Mouse (Mus musculus): ENCODE results near the gene Gm49388. TPM values are rescaled to one million over a fixed set of nuclear protein-coding genes. Genes with fewer than 3 reads are reported as not detected.
"Not testable (repeated sequence)": the region's sequence is repeated elsewhere in the genome, so short reads cannot be mapped to it uniquely, and the experiment has no call there.

Gm49388 gene
- polyA plus RNA-seq, 1 experiment = not detected

DNA sequence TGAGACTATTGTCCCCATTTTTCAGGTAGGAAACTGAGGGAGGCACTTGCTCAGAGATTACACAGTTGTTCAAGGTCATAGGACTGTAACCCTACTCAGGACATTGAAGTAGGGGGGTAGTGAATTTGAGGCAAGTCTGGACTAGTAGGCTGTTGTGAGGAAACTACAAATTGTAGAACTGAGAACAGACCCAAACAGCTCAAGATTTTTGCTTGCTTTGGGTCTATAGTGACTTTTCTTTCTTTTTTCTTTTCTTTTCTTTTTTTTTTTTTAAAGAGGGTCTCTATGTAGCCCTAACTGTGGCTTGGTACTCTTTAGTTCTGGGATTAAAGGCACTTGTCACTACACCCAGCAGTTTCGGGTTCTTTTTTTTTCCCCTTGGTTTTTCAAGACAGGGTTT lies 12.9 kb upstream of the Gm49388 start:
- Histone ChIP-seq H3K27me3 (replicated peaks; ENCODE audit: control insufficient read depth, insufficient read depth, low read length) (no peaks in the 10 kb centered on the region), H3K27ac (ENCODE audit: insufficient read depth, low read depth, low read length) (no peak overlapping the region), H3K36me3 (ENCODE audit: control insufficient read depth, insufficient read depth, low read length) (no peaks in the 10 kb centered on the region), H3K4me3 (ENCODE audit: insufficient read depth, low read depth, low read length) (no peak overlapping the region), H3K4me1 (ENCODE audit: control insufficient read depth, insufficient read depth, low read length) (peaks cover 6% of the 10 kb centered on the region; the same call in 1 of the 2 replicates)
- TF ChIP-seq POLR2A (IDR thresholded peaks at IDR 0.05; ENCODE audit: low read depth, low read length) = no peak
- TF ChIP-seq CTCF (conservative IDR thresholded peaks at IDR 0.05; ENCODE audit: insufficient read depth, insufficient read length, low read depth, low read length) = no peak
- no peak for DNase-seq
- whole genome bisulfite sequencing = 92% methylated on average over 1 of the region's 1 CpGs

DNA sequence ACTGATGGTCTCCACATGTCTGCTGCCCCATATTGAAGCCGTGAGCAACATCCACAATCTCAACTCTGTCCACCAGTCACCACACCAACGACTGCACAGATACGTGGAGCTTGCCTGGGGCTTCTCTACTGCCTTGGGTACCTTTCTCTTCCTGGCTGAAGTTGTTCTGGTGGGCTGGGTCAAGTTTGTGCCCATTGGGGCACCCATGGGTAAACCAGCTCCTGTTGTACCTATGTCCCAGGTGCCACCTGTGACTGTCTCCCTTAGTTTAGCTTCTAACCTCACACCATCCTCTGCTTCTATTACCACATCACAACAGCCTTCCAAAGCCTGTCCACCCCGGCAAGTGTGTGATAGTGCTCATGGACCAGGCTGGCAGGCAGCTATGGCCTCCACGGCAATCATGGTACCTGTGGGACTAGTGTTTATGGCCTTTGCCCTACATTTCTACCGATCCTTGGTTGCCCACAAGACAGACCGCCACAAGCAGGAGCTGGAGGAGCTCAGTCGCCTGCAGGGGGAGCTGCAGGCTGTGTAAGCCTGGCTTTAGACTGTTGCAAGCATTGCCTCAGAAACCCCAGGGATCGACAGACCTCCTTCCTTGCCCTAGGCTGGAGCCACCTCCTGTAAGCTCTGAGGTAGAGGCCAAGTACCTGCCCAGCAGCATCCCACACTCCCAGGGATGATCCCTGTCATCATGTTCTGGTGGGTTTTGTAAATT lies 11.6 kb upstream of the Gm49388 start:
- DNase-seq = peak; percentile 76
- H3K27me3 ChIP-seq (replicated peaks; ENCODE audit: control insufficient read depth, insufficient read depth, low read length) = no peaks in the 10 kb centered on the region
- no peak overlapping the region for H3K27ac ChIP-seq (ENCODE audit: insufficient read depth, low read depth, low read length)
- H3K36me3 ChIP-seq (ENCODE audit: control insufficient read depth, insufficient read depth, low read length) = no peaks in the 10 kb centered on the region
- WGBS = 37% methylated on average over 9 of the region's 9 CpGs
- H3K4me1 ChIP-seq (ENCODE audit: control insufficient read depth, insufficient read depth, low read length) = peaks cover 9% of the 10 kb centered on the region; the same call in 1 of the 2 replicates
- TF ChIP-seq POLR2A (IDR thresholded peaks at IDR 0.05; ENCODE audit: low read depth, low read length) (no peak), CTCF (conservative IDR thresholded peaks at IDR 0.05; ENCODE audit: insufficient read depth, insufficient read length, low read depth, low read length) (peak; percentile 84)
- no peak overlapping the region for H3K4me3 ChIP-seq (ENCODE audit: insufficient read depth, low read depth, low read length)

DNA sequence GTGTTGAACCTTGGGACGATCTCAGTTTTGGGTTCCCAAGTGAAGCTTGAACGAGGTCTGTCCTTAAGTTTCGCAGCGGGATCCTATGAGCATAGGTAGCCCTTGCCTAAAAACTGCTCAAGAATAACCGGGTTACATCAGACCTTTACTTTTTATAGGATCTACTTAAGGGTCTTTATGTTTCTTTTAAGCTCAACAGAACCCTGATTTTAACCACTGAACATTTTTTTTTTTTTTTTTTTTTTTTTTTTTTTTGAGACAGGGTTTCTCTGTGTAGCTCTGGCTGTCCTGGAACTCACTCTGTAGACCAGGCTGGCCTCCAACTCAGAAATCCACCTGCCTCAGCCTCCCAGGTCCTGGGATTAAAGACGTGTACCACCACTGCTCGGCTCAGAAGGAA lies 9.6 kb upstream of the Gm49388 start:
- WGBS = 65% methylated on average over 7 of the region's 7 CpGs
- H3K27me3 ChIP-seq (replicated peaks; ENCODE audit: control insufficient read depth, insufficient read depth, low read length); H3K36me3 ChIP-seq (ENCODE audit: control insufficient read depth, insufficient read depth, low read length); H3K4me1 ChIP-seq (ENCODE audit: control insufficient read depth, insufficient read depth, low read length); DNase-seq: not testable (repeated sequence)
- Histone ChIP-seq H3K4me3 (ENCODE audit: insufficient read depth, low read depth, low read length) (peak overlapping the region; percentile 90), H3K27ac (ENCODE audit: insufficient read depth, low read depth, low read length) (peak overlapping the region; percentile 100)

DNA sequence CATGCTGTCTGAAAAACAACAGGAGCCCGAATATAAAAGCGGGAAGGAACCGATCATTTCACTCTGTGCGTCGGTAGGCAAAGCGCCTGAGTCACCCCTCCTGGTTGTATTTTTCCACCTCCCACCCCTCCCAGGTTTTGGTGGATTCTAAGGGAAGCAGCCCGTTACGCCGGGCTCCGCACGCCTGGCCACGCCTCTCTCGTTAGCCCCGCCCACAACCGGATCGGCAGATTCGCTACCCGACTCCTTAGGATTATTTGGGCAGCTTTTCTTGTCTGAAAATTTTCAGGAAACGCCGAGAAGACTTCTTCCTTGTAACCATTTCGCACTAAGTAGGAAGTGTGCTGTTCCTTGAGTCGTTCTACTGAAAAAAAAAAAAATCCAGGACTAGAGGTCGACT lies 9.0 kb upstream of the Gm49388 start, which contains the start of gene Setd1a:
Gene Setd1a (plus strand): TSS at position 245 of the 400 bp plus-strand sequence.
- peak within 1 kb of the TSS; percentile 100 for H3K27ac ChIP-seq (ENCODE audit: insufficient read depth, low read depth, low read length)
- peak; percentile 91 for DNase-seq
- H3K4me3 ChIP-seq (ENCODE audit: insufficient read depth, low read depth, low read length) = peak within 1 kb of the TSS; percentile 90
- peaks cover 3% of the 10 kb centered on the region; the same call in 1 of the 2 replicates for H3K4me1 ChIP-seq (ENCODE audit: control insufficient read depth, insufficient read depth, low read length)
- 0% methylated on average over 23 of the region's 23 CpGs for whole genome bisulfite sequencing
- no peaks in the 10 kb centered on the region for H3K27me3 ChIP-seq (replicated peaks; ENCODE audit: control insufficient read depth, insufficient read depth, low read length)
- no peaks in the 10 kb centered on the region for H3K36me3 ChIP-seq (ENCODE audit: control insufficient read depth, insufficient read depth, low read length)
- TF ChIP-seq CTCF (conservative IDR thresholded peaks at IDR 0.05; ENCODE audit: insufficient read depth, insufficient read length, low read depth, low read length) = no peak
- TF ChIP-seq POLR2A (IDR thresholded peaks at IDR 0.05; ENCODE audit: low read depth, low read length) = peak; percentile 11

DNA sequence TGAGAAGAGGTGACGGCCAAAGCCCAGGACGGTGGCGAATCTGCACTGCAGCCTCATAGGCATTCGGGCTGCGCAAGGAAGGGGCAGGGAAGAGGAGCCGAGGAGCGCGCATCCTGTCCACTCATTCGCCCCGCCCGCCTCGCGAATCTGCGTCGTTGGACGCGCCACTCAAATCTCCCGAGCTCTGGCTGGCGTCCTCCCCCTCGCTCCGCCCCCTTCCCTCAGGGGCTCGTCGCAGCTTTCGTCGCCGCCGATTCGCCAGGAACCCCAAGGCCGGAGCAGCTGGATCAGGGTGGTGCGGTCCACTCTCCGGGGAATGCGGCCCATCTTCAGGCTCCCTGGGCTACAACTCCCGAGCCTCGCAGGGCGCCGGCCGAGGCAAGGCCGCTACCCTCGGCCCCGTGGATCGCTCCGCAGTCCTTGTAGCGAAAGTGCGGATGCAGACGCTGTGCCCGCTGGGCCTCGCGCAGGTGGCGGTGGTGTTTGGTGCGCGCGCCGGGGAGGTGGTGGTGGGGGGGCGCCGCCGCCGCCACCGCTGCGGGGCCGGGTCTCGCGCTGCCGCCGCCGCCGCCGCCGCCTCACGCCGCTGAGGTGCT lies 8.4 kb upstream of the Gm49388 start:
- peak overlapping the region; percentile 90 for H3K4me3 ChIP-seq (ENCODE audit: insufficient read depth, low read depth, low read length)
- DNase-seq = peak; percentile 98
- WGBS = under 1% methylated on average over 68 of the region's 70 CpGs
- no peaks in the 10 kb centered on the region for H3K27me3 ChIP-seq (replicated peaks; ENCODE audit: control insufficient read depth, insufficient read depth, low read length)
- peaks cover 3% of the 10 kb centered on the region; the same call in 1 of the 2 replicates for H3K4me1 ChIP-seq (ENCODE audit: control insufficient read depth, insufficient read depth, low read length)
- TF ChIP-seq POLR2A (IDR thresholded peaks at IDR 0.05; ENCODE audit: low read depth, low read length) (no peak), CTCF (conservative IDR thresholded peaks at IDR 0.05; ENCODE audit: insufficient read depth, insufficient read length, low read depth, low read length) (0 out of 2 replicates have a peak, but pooled peaks have one; percentile 6)
- peak overlapping the region; percentile 100 for H3K27ac ChIP-seq (ENCODE audit: insufficient read depth, low read depth, low read length)
- 0 out of 2 replicates have a peak, but pooled peaks cover under 1% of the 10 kb centered on the region for H3K36me3 ChIP-seq (ENCODE audit: control insufficient read depth, insufficient read depth, low read length)

DNA sequence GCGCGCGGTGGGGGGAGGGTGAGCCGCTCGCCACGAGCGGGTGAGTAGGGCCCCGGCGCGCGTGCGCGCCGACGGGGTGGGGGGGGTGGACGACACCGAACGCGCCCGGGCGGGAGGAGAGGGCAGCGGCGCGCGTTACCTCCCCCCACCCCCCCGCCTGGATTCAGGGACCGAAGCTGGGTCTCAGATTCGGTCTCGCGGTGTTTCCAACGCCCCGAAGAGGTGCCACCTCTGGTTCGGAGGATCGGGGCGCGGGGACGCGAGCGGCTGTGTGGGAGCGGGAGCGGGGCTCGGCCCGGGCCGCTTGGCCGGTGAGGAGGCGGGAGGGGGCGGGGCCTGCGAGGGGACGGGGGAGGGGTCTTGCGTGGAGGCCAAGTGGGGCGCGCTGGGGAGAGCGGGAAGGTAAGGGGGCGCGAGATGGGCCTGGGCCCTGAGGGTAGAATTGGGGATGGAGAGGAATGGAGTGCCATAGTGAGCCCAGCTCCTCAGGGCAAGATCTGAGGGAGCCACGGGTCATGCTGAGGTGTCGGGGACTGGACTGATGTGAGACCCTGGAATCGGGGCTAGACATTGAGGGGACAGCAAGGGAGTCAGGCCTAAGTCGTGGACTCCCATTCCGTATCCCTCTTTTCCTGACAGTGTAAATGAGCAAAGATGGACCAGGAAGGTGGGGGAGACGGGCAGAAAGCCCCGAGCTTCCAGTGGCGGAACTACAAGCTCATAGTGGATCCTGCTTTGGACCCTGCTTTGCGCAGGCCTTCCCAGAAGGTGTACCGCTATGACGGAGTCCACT lies 7.7 kb upstream of the Gm49388 start:
- Histone ChIP-seq H3K27me3 (replicated peaks; ENCODE audit: control insufficient read depth, insufficient read depth, low read length) (no peaks in the 10 kb centered on the region), H3K4me3 (ENCODE audit: insufficient read depth, low read depth, low read length) (peak overlapping the region; percentile 90), H3K4me1 (ENCODE audit: control insufficient read depth, insufficient read depth, low read length) (peaks cover 3% of the 10 kb centered on the region; the same call in 1 of the 2 replicates), H3K27ac (ENCODE audit: insufficient read depth, low read depth, low read length) (peak overlapping the region; percentile 100), H3K36me3 (ENCODE audit: control insufficient read depth, insufficient read depth, low read length) (peaks cover 3% of the 10 kb centered on the region; the same call in 1 of the 2 replicates)
- TF ChIP-seq CTCF (conservative IDR thresholded peaks at IDR 0.05; ENCODE audit: insufficient read depth, insufficient read length, low read depth, low read length) (no peak), POLR2A (IDR thresholded peaks at IDR 0.05; ENCODE audit: low read depth, low read length) (no peak)
- 2% methylated on average over 48 of the region's 66 CpGs for WGBS
- DNase-seq = peak; percentile 63
